Comparison of ENCODE assay signal across 8 mouse cellular contexts in genomic region chr7:132610468-132611318, GRCm38 (mm10). TPM values are rescaled to one million over a fixed set of nuclear protein-coding genes. Genes with fewer than 3 reads are reported as not detected.
DNase-seq lines count a peak whose midpoint lies in the region; ATAC-seq and TF ChIP-seq lines count a peak whose summit lies in the region.

Gene Lhpp, plus strand, starts transcription at chr7:132610638.

- no peaks in the 10 kb centered on the region for H3K36me3 ChIP-seq in C2C12 (ENCODE audit: control insufficient read depth, insufficient read depth)
- H3K36me3 ChIP-seq in kidney, embryonic 14.5 days (ENCODE audit: control insufficient read depth, insufficient read depth, low read length) = no peaks in the 10 kb centered on the region
- no peaks in the 10 kb centered on the region for H3K36me3 ChIP-seq in limb, embryonic 15.5 days
- no peaks in the 10 kb centered on the region for H3K36me3 ChIP-seq in midbrain, postnatal 0 days (ENCODE audit: insufficient read depth, low read length)

- peak within 1 kb of the TSS; percentile 57 for H3K9ac ChIP-seq in kidney, embryonic 14.5 days (ENCODE audit: low read depth, low read length)
- peak within 1 kb of the TSS; percentile 45 for H3K9ac ChIP-seq in limb, embryonic 15.5 days
- peak within 1 kb of the TSS; percentile 55 for H3K9ac ChIP-seq in midbrain, postnatal 0 days (replicated peaks; ENCODE audit: low read length, poor library complexity, severe bottlenecking)

- DNase-seq in brain, adult 2 months (ENCODE audit: low read depth, low spot score) = peak; percentile 77
- peak; percentile 71 to 83 for DNase-seq in heart, adult 9 months (ENCODE audit: low spot score in 2 of 2)
- peak; percentile 84 for DNase-seq in midbrain, postnatal 0 days (ENCODE audit: low spot score)
- peak; percentile 62 to 83 for DNase-seq in spleen, postnatal 10 days (ENCODE audit: low spot score in 2 of 2)

- peak within 1 kb of the TSS; percentile 39 for H3ac ChIP-seq in C2C12 (ENCODE audit: control insufficient read depth, insufficient read length, low read depth)

- H3K9me3 ChIP-seq in kidney, embryonic 14.5 days (ENCODE audit: control insufficient read depth, low read length) = no peaks in the 10 kb centered on the region
- no peaks in the 10 kb centered on the region for H3K9me3 ChIP-seq in limb, embryonic 15.5 days
- H3K9me3 ChIP-seq in midbrain, postnatal 0 days (ENCODE audit: low read length) = no peaks in the 10 kb centered on the region

- peak within 1 kb of the TSS; percentile 69 for H3K4me2 ChIP-seq in kidney, embryonic 14.5 days (replicated peaks; ENCODE audit: low read depth, low read length)
- H3K4me2 ChIP-seq in limb, embryonic 15.5 days = peak within 1 kb of the TSS; percentile 77
- H3K4me2 ChIP-seq in midbrain, postnatal 0 days (ENCODE audit: low read depth, low read length, poor library complexity, severe bottlenecking) = peak within 1 kb of the TSS; percentile 55

- ATAC-seq in kidney, embryonic 14.5 days (ENCODE audit: low FRiP score, low TSS enrichment) = peak; percentile 88
- peak; percentile 81 for ATAC-seq in limb, embryonic 15.5 days (ENCODE audit: insufficient number of reproducible peaks, low FRiP score, low TSS enrichment, low read depth)
- peak; percentile 87 for ATAC-seq in midbrain, postnatal 0 days (ENCODE audit: low FRiP score)

- peaks cover 10% of the 10 kb centered on the region for H3K27me3 ChIP-seq in C2C12 (ENCODE audit: control insufficient read depth, insufficient read depth, insufficient read length)
- no peaks in the 10 kb centered on the region for H3K27me3 ChIP-seq in kidney, embryonic 14.5 days (ENCODE audit: control insufficient read depth, insufficient read depth, low read length)
- H3K27me3 ChIP-seq in limb, embryonic 15.5 days = no peaks in the 10 kb centered on the region
- H3K27me3 ChIP-seq in midbrain, postnatal 0 days (ENCODE audit: insufficient read depth, low read length) = 0 out of 2 replicates have a peak, but pooled peaks cover 6% of the 10 kb centered on the region

- peak within 1 kb of the TSS; percentile 11 for H3K4me3 ChIP-seq in C2C12 (ENCODE audit: insufficient read depth, poor library complexity, severe bottlenecking)
- peak within 1 kb of the TSS; percentile 71 for H3K4me3 ChIP-seq in embryonic fibroblast, embryonic 13.5 days (ENCODE audit: insufficient read depth, low read length)
- H3K4me3 ChIP-seq in kidney, embryonic 14.5 days (ENCODE audit: low read length) = peak within 1 kb of the TSS; percentile 60
- H3K4me3 ChIP-seq in limb, embryonic 15.5 days = peak within 1 kb of the TSS; percentile 64
- H3K4me3 ChIP-seq in midbrain, postnatal 0 days (ENCODE audit: low read depth, low read length) = peak within 1 kb of the TSS; percentile 54

- WGBS in kidney, embryonic 14.5 days = 7% methylated on average over 44 of the region's 44 CpGs
- WGBS in limb, embryonic 15.5 days = 7% methylated on average over 44 of the region's 44 CpGs
- WGBS in midbrain, postnatal 0 days = 7% methylated on average over 44 of the region's 44 CpGs

- H3K4me1 ChIP-seq in embryonic fibroblast, embryonic 13.5 days (ENCODE audit: control insufficient read depth, insufficient read depth, low read length) = no peaks in the 10 kb centered on the region
- H3K4me1 ChIP-seq in kidney, embryonic 14.5 days (ENCODE audit: control insufficient read depth, insufficient read depth, low read length) = peaks cover 18% of the 10 kb centered on the region; the same call in 1 of the 2 replicates
- peaks cover 11% of the 10 kb centered on the region for H3K4me1 ChIP-seq in limb, embryonic 15.5 days
- H3K4me1 ChIP-seq in midbrain, postnatal 0 days (ENCODE audit: insufficient read depth, low read length) = peaks cover 2% of the 10 kb centered on the region; the same call in 1 of the 2 replicates

- H3K27ac ChIP-seq in embryonic fibroblast, embryonic 13.5 days (ENCODE audit: insufficient read depth, low read length) = no peak within 1 kb of the TSS
- no peak within 1 kb of the TSS for H3K27ac ChIP-seq in kidney, embryonic 14.5 days (ENCODE audit: low read depth, low read length)
- peak within 1 kb of the TSS; percentile 47; the same call in 1 of the 2 replicates for H3K27ac ChIP-seq in limb, embryonic 15.5 days
- no peak within 1 kb of the TSS for H3K27ac ChIP-seq in midbrain, postnatal 0 days (ENCODE audit: low read depth, low read length)

- no peak for TF ChIP-seq CTCF in C2C12 (IDR thresholded peaks at IDR 0.05; ENCODE audit: control insufficient read depth, insufficient read depth, insufficient read length)
- TF ChIP-seq CTCF in embryonic fibroblast, embryonic 13.5 days (IDR thresholded peaks at IDR 0.05; ENCODE audit: borderline replicate concordance, insufficient read depth, low read length) = no peak
- TF ChIP-seq CTCF in midbrain, postnatal 0 days (IDR thresholded peaks at IDR 0.05) = no peak

- no peaks in the 10 kb centered on the region for H3K79me3 ChIP-seq in C2C12 (ENCODE audit: low read depth)

- no peaks in the 10 kb centered on the region for H3K79me2 ChIP-seq in C2C12 (ENCODE audit: control insufficient read depth, insufficient read depth)

- peak; percentile 84 for TF ChIP-seq POLR2A in embryonic fibroblast, embryonic 13.5 days (IDR thresholded peaks at IDR 0.05; ENCODE audit: low read depth, low read length)

TF ChIP-seq in C2C12, 6 proteins besides CTCF, POLR2A, EP300 and RAD21:
- TF ChIP-seq MAX (IDR thresholded peaks at IDR 0.05) (no peak), CEBPB (IDR thresholded peaks at IDR 0.05; ENCODE audit: low read depth) (no peak), USF1 (IDR thresholded peaks at IDR 0.05; ENCODE audit: low read depth) (no peak), FOSL1 (IDR thresholded peaks at IDR 0.05; ENCODE audit: insufficient read depth, low read length, poor library complexity, severe bottlenecking) (no peak)

RNA-seq across cellular contexts. Expression of gene Lhpp, which starts in this region (rescaled TPM):
- 2.9 TPM for polyA plus RNA-seq in C2C12 (2012; fragmentation: generic; extraction: Trizol)
- polyA plus RNA-seq in embryonic fibroblast, embryonic 13.5 days (2011; ENCODE audit: insufficient read length, low read depth, missing spikeins) = 5.0 and 6.5 TPM in 2 replicates
- polyA plus RNA-seq in kidney, embryonic 14.5 days (2014; fragmentation: Nextera tagmentation; extraction: Ambion mirVana) = 24.5 and 27.1 TPM in 2 replicates
- polyA plus RNA-seq in limb, embryonic 15.5 days (2015; fragmentation: Nextera tagmentation; extraction: Ambion mirVana) = 16.8 and 17.1 TPM in 2 replicates
- total RNA-seq in midbrain, postnatal 0 days (2014; rRNA removed) = 36.2 and 49.8 TPM in 2 replicates
- 59.2 and 65.1 TPM in 2 replicates for polyA plus RNA-seq in midbrain, postnatal 0 days (2015; fragmentation: Nextera tagmentation; extraction: Ambion mirVana)

Comparison
In these comparisons a context has a peak if more than half of its experiments do, and no peak if none do; other contexts are left out.
1. H3K4me3 ChIP-seq: peak in every context shown above with its lines; median percentile 71 in embryonic fibroblast, embryonic 13.5 days; 64 in limb, embryonic 15.5 days; 60 in kidney, embryonic 14.5 days; 54 in midbrain, postnatal 0 days; 11 in C2C12.